Mouse (Mus musculus): Measurements from ENCODE around the gene Scn10a. TPM values are rescaled to one million over a fixed set of nuclear protein-coding genes. Genes with fewer than 3 reads are reported as not detected.

Scn10a gene
- 0.02 and 0.03 TPM in 2 replicates for polyA plus RNA-seq (2015; fragmentation: Nextera tagmentation; extraction: Ambion mirVana)

- no peak for DNase-seq
These were observed at the start of gene Scn10a for GRCm38 (mm10) chr9:119719222-119719621. Scn10a (minus strand) TSS chr9:119719322.

GRCm38 (mm10) chr9:119768585-119768984 lies 49.5 kb upstream of the Scn10a start:
- Histone ChIP-seq H3K4me3 (replicated peaks) (no peak overlapping the region), H3K36me3 (no peaks in the 10 kb centered on the region), H3K9me3 (replicated peaks) (no peaks in the 10 kb centered on the region), H3K4me2 (no peak overlapping the region), H3K9ac (no peak overlapping the region), H3K27ac (no peak overlapping the region), H3K4me1 (replicated peaks) (no peaks in the 10 kb centered on the region), H3K27me3 (no peaks in the 10 kb centered on the region)
- 23% methylated on average over 7 of the region's 7 CpGs for WGBS (ENCODE audit: insufficient replicate concordance)
- DNase-seq (no peak), ATAC-seq (ENCODE audit: low read depth) (no peak)

More at GRCm38 (mm10) chr9:119719222-119719621, at the start of gene Scn10a:
- Histone ChIP-seq H3K9me3 (replicated peaks) (no peaks in the 10 kb centered on the region), H3K36me3 (no peaks in the 10 kb centered on the region), H3K27me3 (peaks cover 4% of the 10 kb centered on the region; the same call in 1 of the 2 replicates), H3K4me1 (replicated peaks) (no peaks in the 10 kb centered on the region), H3K4me3 (replicated peaks) (no peak within 1 kb of the TSS), H3K4me2 (no peak within 1 kb of the TSS), H3K27ac (no peak within 1 kb of the TSS), H3K9ac (no peak within 1 kb of the TSS)
- ATAC-seq (ENCODE audit: low read depth) = no peak
- 64% methylated on average over 11 of the region's 11 CpGs for WGBS (ENCODE audit: insufficient replicate concordance)

GRCm38 (mm10) chr9:119760226-119760625 lies 41.1 kb upstream of the Scn10a start:
- no peaks in the 10 kb centered on the region for H3K4me1 ChIP-seq (replicated peaks)
- WGBS (ENCODE audit: insufficient replicate concordance) = 66% methylated on average over 3 of the region's 3 CpGs
- H3K27ac ChIP-seq = no peak overlapping the region
- H3K4me2 ChIP-seq = no peak overlapping the region
- no peak overlapping the region for H3K4me3 ChIP-seq (replicated peaks)
- H3K36me3 ChIP-seq = no peaks in the 10 kb centered on the region
- H3K9ac ChIP-seq = no peak overlapping the region
- ATAC-seq (ENCODE audit: low read depth) (no peak), DNase-seq (no peak)
- H3K9me3 ChIP-seq (replicated peaks) = 0 out of 2 replicates have a peak, but pooled peaks cover 7% of the 10 kb centered on the region
- H3K27me3 ChIP-seq = no peaks in the 10 kb centered on the region

- H3K36me3 ChIP-seq = no peaks in the 10 kb centered on the region
- no peaks in the 10 kb centered on the region for H3K27me3 ChIP-seq
- no peaks in the 10 kb centered on the region for H3K4me1 ChIP-seq (replicated peaks)
- no peak overlapping the region for H3K4me2 ChIP-seq
- 53% methylated on average over 1 of the region's 1 CpGs for WGBS (ENCODE audit: insufficient replicate concordance)
- H3K9me3 ChIP-seq (replicated peaks) = 0 out of 2 replicates have a peak, but pooled peaks cover 11% of the 10 kb centered on the region
- no peak overlapping the region for H3K9ac ChIP-seq
- ATAC-seq (ENCODE audit: low read depth) (no peak), DNase-seq (no peak)
- no peak overlapping the region for H3K27ac ChIP-seq
- no peak overlapping the region for H3K4me3 ChIP-seq (replicated peaks)
These were observed 40.3 kb upstream of the Scn10a start for GRCm38 (mm10) chr9:119759457-119759856.

GRCm38 (mm10) chr9:119751507-119751906 lies 32.4 kb upstream of the Scn10a start:
- ATAC-seq (ENCODE audit: low read depth) = no peak

GRCm38 (mm10) chr9:119749112-119749511 lies 30.0 kb upstream of the Scn10a start:
- H3K36me3 ChIP-seq = no peaks in the 10 kb centered on the region

More at GRCm38 (mm10) chr9:119751507-119751906, 32.4 kb upstream of the Scn10a start:
- Histone ChIP-seq H3K9me3 (replicated peaks) (0 out of 2 replicates have a peak, but pooled peaks cover 7% of the 10 kb centered on the region), H3K36me3 (no peaks in the 10 kb centered on the region), H3K27me3 (no peaks in the 10 kb centered on the region), H3K4me3 (replicated peaks) (no peak overlapping the region), H3K9ac (no peak overlapping the region), H3K4me1 (replicated peaks) (no peaks in the 10 kb centered on the region), H3K27ac (no peak overlapping the region), H3K4me2 (no peak overlapping the region)
- WGBS (ENCODE audit: insufficient replicate concordance) = 8% methylated on average over 5 of the region's 5 CpGs
- no peak for DNase-seq

GRCm38 (mm10) chr9:119743900-119744299 lies 24.8 kb upstream of the Scn10a start:
- H3K36me3 ChIP-seq = no peaks in the 10 kb centered on the region
- no peaks in the 10 kb centered on the region for H3K27me3 ChIP-seq
- H3K4me2 ChIP-seq = no peak overlapping the region
- ATAC-seq (ENCODE audit: low read depth) (peak; percentile 43), DNase-seq (no peak)
- H3K4me1 ChIP-seq (replicated peaks) = no peaks in the 10 kb centered on the region; the same call in 1 of the 2 replicates
- WGBS (ENCODE audit: insufficient replicate concordance) = 20% methylated on average over 4 of the region's 4 CpGs
- H3K4me3 ChIP-seq (replicated peaks) = no peak overlapping the region
- H3K9me3 ChIP-seq (replicated peaks) = no peaks in the 10 kb centered on the region
- no peak overlapping the region for H3K9ac ChIP-seq
- no peak overlapping the region for H3K27ac ChIP-seq

More at GRCm38 (mm10) chr9:119749112-119749511, 30.0 kb upstream of the Scn10a start:
- H3K4me2 ChIP-seq = no peak overlapping the region
- H3K27me3 ChIP-seq = no peaks in the 10 kb centered on the region
- no peak for ATAC-seq (ENCODE audit: low read depth)
- H3K9ac ChIP-seq = no peak overlapping the region
- no peaks in the 10 kb centered on the region; the same call in 1 of the 2 replicates for H3K4me1 ChIP-seq (replicated peaks)
- H3K4me3 ChIP-seq (replicated peaks) = no peak overlapping the region
- DNase-seq = no peak
- H3K9me3 ChIP-seq (replicated peaks) = no peaks in the 10 kb centered on the region
- H3K27ac ChIP-seq = no peak overlapping the region
- 62% methylated on average over 9 of the region's 9 CpGs for WGBS (ENCODE audit: insufficient replicate concordance)

- no peaks in the 10 kb centered on the region for H3K9me3 ChIP-seq (replicated peaks)
- 49% methylated on average over 3 of the region's 3 CpGs for WGBS (ENCODE audit: insufficient replicate concordance)
- ATAC-seq (ENCODE audit: low read depth) = no peak
These were observed 24.2 kb upstream of the Scn10a start for GRCm38 (mm10) chr9:119743312-119743711.

GRCm38 (mm10) chr9:119741101-119741786 lies 22.1 kb upstream of the Scn10a start:
- H3K4me1 ChIP-seq (replicated peaks) = no peaks in the 10 kb centered on the region; the same call in 1 of the 2 replicates
- DNase-seq (no peak), ATAC-seq (ENCODE audit: low read depth) (no peak)
- H3K9ac ChIP-seq = no peak overlapping the region
- H3K27ac ChIP-seq = no peak overlapping the region
- no peak overlapping the region for H3K4me2 ChIP-seq
- H3K4me3 ChIP-seq (replicated peaks) = no peak overlapping the region
- 26% methylated on average over 5 of the region's 5 CpGs for WGBS (ENCODE audit: insufficient replicate concordance)
- no peaks in the 10 kb centered on the region for H3K9me3 ChIP-seq (replicated peaks)
- H3K27me3 ChIP-seq = no peaks in the 10 kb centered on the region
- H3K36me3 ChIP-seq = no peaks in the 10 kb centered on the region

More at GRCm38 (mm10) chr9:119743312-119743711, 24.2 kb upstream of the Scn10a start:
- H3K4me1 ChIP-seq (replicated peaks) = no peaks in the 10 kb centered on the region; the same call in 1 of the 2 replicates
- H3K4me3 ChIP-seq (replicated peaks) = no peak overlapping the region
- no peaks in the 10 kb centered on the region for H3K27me3 ChIP-seq
- H3K4me2 ChIP-seq = no peak overlapping the region
- no peak overlapping the region for H3K9ac ChIP-seq
- no peaks in the 10 kb centered on the region for H3K36me3 ChIP-seq
- H3K27ac ChIP-seq = no peak overlapping the region
- DNase-seq = no peak

GRCm38 (mm10) chr9:119728412-119729097 lies 9.4 kb upstream of the Scn10a start:
- Histone ChIP-seq H3K27me3 (no peaks in the 10 kb centered on the region), H3K9ac (no peak overlapping the region), H3K4me2 (peak overlapping the region; percentile 32; the same call in 1 of the 2 replicates), H3K4me3 (replicated peaks) (no peak overlapping the region), H3K27ac (peak overlapping the region; percentile 80), H3K9me3 (replicated peaks) (no peaks in the 10 kb centered on the region), H3K36me3 (no peaks in the 10 kb centered on the region), H3K4me1 (replicated peaks) (peaks cover 36% of the 10 kb centered on the region)
- 58% methylated on average over 11 of the region's 11 CpGs for WGBS (ENCODE audit: insufficient replicate concordance)
- ATAC-seq (ENCODE audit: low read depth) = peak; percentile 95
- DNase-seq = peak; percentile 50

- Histone ChIP-seq H3K9ac (no peak overlapping the region), H3K4me1 (replicated peaks) (peaks cover 36% of the 10 kb centered on the region), H3K4me3 (replicated peaks) (no peak overlapping the region), H3K36me3 (no peaks in the 10 kb centered on the region), H3K4me2 (no peak overlapping the region), H3K9me3 (replicated peaks) (no peaks in the 10 kb centered on the region), H3K27me3 (no peaks in the 10 kb centered on the region), H3K27ac (peak overlapping the region; percentile 66; the same call in 1 of the 2 replicates)
- WGBS (ENCODE audit: insufficient replicate concordance) = 71% methylated on average over 4 of the region's 4 CpGs
- peak; percentile 57 for ATAC-seq (ENCODE audit: low read depth)
- no peak for DNase-seq
These were observed 7.9 kb upstream of the Scn10a start for GRCm38 (mm10) chr9:119726990-119727389.

Measured in liver, embryonic 13.5 days (tissue).